Mouse (Mus musculus) adrenal gland, adult (tissue): ENCODE measurements around the gene Lpp.
A peak's percentile ranks its signal among the peaks of the same experiment; 100 is the strongest.

Source experiments
- DNase-seq, 2 experiments: peaks; one replicate each; pipeline ENCODE4 v3.0.0; 2022 to 2023; ENCODE audit warnings: low spot score in 1 of 2; ENCODE audit not compliant: inconsistent age in 2 of 2

Lpp gene

GRCm38 (mm10) chr16:24910321-24910720 lies 517.0 kb downstream of the Lpp start:
- peak in 1 of 2 experiments; percentile 27 for DNase-seq

GRCm38 (mm10) chr16:24910834-24911233 lies 517.5 kb downstream of the Lpp start:
- peak in 1 of 2 experiments; percentile 69 for DNase-seq

- DNase-seq = peak; percentile 76 to 89
Measured at GRCm38 (mm10) chr16:24912381-24912780, 519.1 kb downstream of the Lpp start.

GRCm38 (mm10) chr16:24913021-24913420 lies 519.7 kb downstream of the Lpp start:
- DNase-seq = no peak

GRCm38 (mm10) chr16:24913641-24914392 lies 520.5 kb downstream of the Lpp start:
- DNase-seq = peak; percentile 53 to 91

GRCm38 (mm10) chr16:24914393-24914751 lies 521.1 kb downstream of the Lpp start:
- peak in 1 of 2 experiments; percentile 74 for DNase-seq

GRCm38 (mm10) chr16:24915470-24915869 lies 522.2 kb downstream of the Lpp start:
- no peak for DNase-seq

GRCm38 (mm10) chr16:24919349-24920012 lies 526.2 kb downstream of the Lpp start:
- peak in 1 of 2 experiments; percentile 48 for DNase-seq

GRCm38 (mm10) chr16:24930070-24930469 lies 536.8 kb downstream of the Lpp start:
- DNase-seq = no peak

- peak in 1 of 2 experiments; percentile 69 for DNase-seq
Measured at GRCm38 (mm10) chr16:24930621-24931020, 537.3 kb downstream of the Lpp start.

GRCm38 (mm10) chr16:24932816-24933215 lies 539.5 kb downstream of the Lpp start:
- DNase-seq = peak in 1 of 2 experiments; percentile 65

GRCm38 (mm10) chr16:24933691-24934090 lies 540.4 kb downstream of the Lpp start:
- peak; percentile 43 to 89 for DNase-seq

- DNase-seq = peak; percentile 39 to 62
Measured at GRCm38 (mm10) chr16:24941306-24942160, 548.2 kb downstream of the Lpp start.

GRCm38 (mm10) chr16:24943486-24944261 lies 550.4 kb downstream of the Lpp start:
- no peak for DNase-seq

GRCm38 (mm10) chr16:24946356-24946755 lies 553.0 kb downstream of the Lpp start:
- DNase-seq = peak in 1 of 2 experiments; percentile 71

GRCm38 (mm10) chr16:24947485-24947884 lies 554.2 kb downstream of the Lpp start:
- DNase-seq = no peak

GRCm38 (mm10) chr16:24948091-24948690 lies 554.9 kb downstream of the Lpp start:
- DNase-seq = peak in 1 of 2 experiments; percentile 41

- peak in 1 of 2 experiments; percentile 45 for DNase-seq
Measured at GRCm38 (mm10) chr16:24949265-24949664, 556.0 kb downstream of the Lpp start.

- no peak for DNase-seq
Measured at GRCm38 (mm10) chr16:24950112-24950743, 556.9 kb downstream of the Lpp start.

GRCm38 (mm10) chr16:24951909-24952308 lies 558.6 kb downstream of the Lpp start:
- DNase-seq = no peak
